Mouse (Mus musculus): ENCODE data around the gene Eef1akmt4. TPM values are rescaled to one million over a fixed set of nuclear protein-coding genes. Genes with fewer than 3 reads are reported as not detected.

Eef1akmt4 gene
- polyA plus RNA-seq, 1 experiment from 2014 or later: 30.3 TPM

MicroRNAs encoded within 50 kb of the gene (microRNA counts, 519-probe panel; counts per million panel counts)
- microRNA mmu-miR-1224: 2,853 counts per million, percentile 50 among the panel's probes with 10 or more counts

Small RNA genes within 50 kb of the gene (microRNA-seq; reads per million reads assigned to microRNA genes)
- gene Mir1224: 6.0 reads per million, percentile 14 among the genes with 10 or more reads in this experiment

Other genes with a start within 250 kb of the Eef1akmt4 start
- 73.9 and 81.7 TPM in 2 replicates for gene Abcc5, start 185.2 kb upstream of the Eef1akmt4 start, polyA plus RNA-seq (2014; fragmentation: Nextera tagmentation; extraction: Ambion mirVana)
- 83.8 and 87.3 TPM in 2 replicates for gene Eif2b5, start 112.8 kb upstream of the Eef1akmt4 start, polyA plus RNA-seq (2014; fragmentation: Nextera tagmentation; extraction: Ambion mirVana)
- gene Dvl3, start 94.6 kb upstream of the Eef1akmt4 start, polyA plus RNA-seq (2014; fragmentation: Nextera tagmentation; extraction: Ambion mirVana): 29.2 and 31.7 TPM in 2 replicates
- 586 and 625 TPM in 2 replicates for gene Ap2m1, start 76.1 kb upstream of the Eef1akmt4 start, polyA plus RNA-seq (2014; fragmentation: Nextera tagmentation; extraction: Ambion mirVana)
- gene Abcf3, start 63.0 kb upstream of the Eef1akmt4 start, polyA plus RNA-seq (2014; fragmentation: Nextera tagmentation; extraction: Ambion mirVana): 53.0 and 53.5 TPM in 2 replicates
- 4.0 and 4.3 TPM in 2 replicates for gene Vwa5b2, start 22.1 kb upstream of the Eef1akmt4 start, polyA plus RNA-seq (2014; fragmentation: Nextera tagmentation; extraction: Ambion mirVana)
- gene Gm49333, start within 50 bp of the Eef1akmt4 start, polyA plus RNA-seq (2014; fragmentation: Nextera tagmentation; extraction: Ambion mirVana): not detected in 2 replicates
- 46.1 and 46.8 TPM in 2 replicates for gene Alg3, start 142 bp downstream of the Eef1akmt4 start, polyA plus RNA-seq (2014; fragmentation: Nextera tagmentation; extraction: Ambion mirVana)
- gene Camk2n2, start 9.7 kb downstream of the Eef1akmt4 start, polyA plus RNA-seq (2014; fragmentation: Nextera tagmentation; extraction: Ambion mirVana): 1.8 and 2.1 TPM in 2 replicates
- gene Ece2, start 18.2 kb downstream of the Eef1akmt4 start, polyA plus RNA-seq (2014; fragmentation: Nextera tagmentation; extraction: Ambion mirVana): 2.4 and 3.4 TPM in 2 replicates
- 275 and 279 TPM in 2 replicates for gene Psmd2, start 40.1 kb downstream of the Eef1akmt4 start, polyA plus RNA-seq (2014; fragmentation: Nextera tagmentation; extraction: Ambion mirVana)
- gene Eif4g1, start 56.7 kb downstream of the Eef1akmt4 start, polyA plus RNA-seq (2014; fragmentation: Nextera tagmentation; extraction: Ambion mirVana): 180 TPM in 2 replicates
- 7.5 and 8.3 TPM in 2 replicates for gene Fam131a, start 81.6 kb downstream of the Eef1akmt4 start, polyA plus RNA-seq (2014; fragmentation: Nextera tagmentation; extraction: Ambion mirVana)
- gene Polr2h, start 106.1 kb downstream of the Eef1akmt4 start, polyA plus RNA-seq (2014; fragmentation: Nextera tagmentation; extraction: Ambion mirVana): 105 and 113 TPM in 2 replicates
- gene Clcn2, start 106.2 kb downstream of the Eef1akmt4 start, polyA plus RNA-seq (2014; fragmentation: Nextera tagmentation; extraction: Ambion mirVana): 13.2 and 15.8 TPM in 2 replicates
- gene Chrd, start 121.5 kb downstream of the Eef1akmt4 start, polyA plus RNA-seq (2014; fragmentation: Nextera tagmentation; extraction: Ambion mirVana): 4.5 and 5.4 TPM in 2 replicates
- gene Thpo, start 122.9 kb downstream of the Eef1akmt4 start, polyA plus RNA-seq (2014; fragmentation: Nextera tagmentation; extraction: Ambion mirVana): 0.88 and 1.2 TPM in 2 replicates

All from stomach, embryonic 14.5 days (tissue).